Mouse (Mus musculus) left cerebral cortex, adult 8-10 months (tissue): ENCODE measurements around the gene Syngap1. TPM values are rescaled to one million over a fixed set of nuclear protein-coding genes. Genes with fewer than 3 reads are reported as not detected.
"Not testable (repeated sequence)": the region's sequence is repeated elsewhere in the genome, so short reads cannot be mapped to it uniquely, and the experiment has no call there.

ENCODE experiments used
- DNase-seq, 2 experiments: peaks; one replicate each; pipeline ENCODE4 v3.0.0; 2022; ENCODE audit warnings: low spot score in 2 of 2
- total RNA-seq, 4 experiments: library from RNA; stranded (reverse); gene quantifications; 2 replicates each; pipeline ENCODE4 v1.2.4; 2022

Gene Syngap1
- total RNA-seq, result 100 to 1,000 TPM; 329 to 367 (median 348) TPM

DNA sequence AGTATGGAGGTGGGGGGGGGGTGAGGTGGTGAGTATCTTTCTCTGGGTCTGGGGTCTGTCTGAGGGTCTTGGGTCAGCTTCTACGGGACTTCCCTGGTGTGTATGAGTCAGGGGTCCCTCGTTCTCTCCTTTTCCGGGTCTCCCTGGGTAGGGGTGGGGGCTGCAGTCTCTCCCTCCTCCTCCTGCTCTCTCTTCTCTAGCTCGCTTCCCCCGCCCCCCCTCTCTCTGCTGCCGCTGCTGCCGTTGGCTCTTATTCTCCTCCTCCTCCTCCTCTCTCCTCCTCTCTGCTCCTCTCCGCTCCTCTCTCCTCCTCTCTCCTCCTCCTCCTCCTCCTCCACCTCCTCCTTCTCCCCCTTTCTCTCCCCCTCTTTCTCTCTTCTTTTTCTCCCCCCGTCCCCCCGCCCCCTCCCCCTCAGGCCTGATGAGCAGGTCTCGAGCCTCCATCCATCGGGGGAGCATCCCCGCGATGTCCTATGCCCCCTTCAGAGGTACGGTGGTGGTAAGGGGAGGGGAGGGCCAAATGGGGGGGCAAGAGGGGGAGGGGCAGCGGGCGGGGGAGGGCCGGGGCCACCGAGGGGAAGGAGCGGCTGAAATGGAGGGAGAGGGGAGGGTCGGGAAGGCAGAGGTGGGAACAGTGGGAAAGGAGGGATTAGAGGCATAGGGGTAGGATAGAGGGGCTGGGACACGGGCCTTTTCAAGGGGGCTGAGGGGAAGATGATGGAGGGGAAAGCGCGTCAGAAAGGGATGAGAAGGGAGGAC, at the start of gene Syngap1:
Gene Syngap1 (plus strand): TSS at position 223 of the 759 bp plus-strand sequence.
- no peak for DNase-seq

DNA sequence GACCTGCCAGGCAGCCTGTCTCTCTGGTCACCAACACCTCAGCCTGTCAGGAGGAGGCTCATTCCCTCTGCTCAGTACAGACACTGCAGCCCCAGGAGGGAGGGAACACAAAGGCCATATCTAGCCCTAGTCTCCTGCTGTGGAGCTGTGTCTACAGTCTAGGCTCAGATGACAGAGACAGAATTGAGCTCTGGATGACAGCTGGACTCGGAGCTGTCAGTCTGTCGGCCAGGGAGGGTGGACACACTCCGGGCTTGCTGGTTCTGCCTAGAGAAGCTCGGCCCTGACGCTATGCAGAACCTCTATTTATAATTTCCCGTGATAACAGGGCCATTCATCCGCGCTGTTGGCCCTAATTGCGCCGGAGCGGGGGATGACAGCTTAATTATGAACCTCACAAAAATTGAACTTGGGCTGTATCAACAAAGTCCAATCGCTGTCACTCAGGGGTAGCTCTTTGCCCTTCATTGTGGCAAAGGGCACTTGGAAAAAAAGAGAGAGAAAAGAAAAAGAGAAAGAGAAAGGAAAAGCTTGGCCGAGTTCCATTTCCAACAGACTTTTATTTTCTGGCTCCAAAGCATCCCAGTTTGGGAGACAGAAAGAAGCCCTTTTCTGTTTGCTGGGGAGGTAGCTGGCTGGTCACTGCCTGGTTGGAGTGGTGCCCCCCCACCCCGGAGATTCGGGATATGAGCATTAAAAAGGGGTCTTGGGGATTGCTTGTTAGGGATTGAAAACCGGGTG, 48.2 kb upstream of the Syngap1 start:
- no peak for DNase-seq

DNA sequence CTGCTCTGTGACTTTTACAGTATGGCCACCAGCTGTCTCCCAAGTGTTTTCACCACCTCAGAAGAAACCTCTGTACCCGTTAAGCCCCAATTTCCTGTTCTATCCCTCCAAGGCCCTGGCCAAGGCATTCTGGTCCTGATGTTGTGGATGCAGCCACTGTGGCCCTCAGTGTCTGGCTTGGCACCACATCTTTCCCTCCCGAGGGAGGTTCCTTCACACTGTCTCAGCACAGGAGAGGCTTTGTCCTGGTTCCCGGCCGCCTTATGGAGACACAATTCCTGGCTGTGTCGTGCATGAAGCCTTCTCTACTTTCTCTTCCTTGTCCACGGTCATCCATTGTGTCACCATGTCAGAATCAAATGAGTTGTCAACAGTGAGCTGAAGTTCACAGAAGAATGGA, 47.6 kb upstream of the Syngap1 start:
- no peak for DNase-seq

DNA sequence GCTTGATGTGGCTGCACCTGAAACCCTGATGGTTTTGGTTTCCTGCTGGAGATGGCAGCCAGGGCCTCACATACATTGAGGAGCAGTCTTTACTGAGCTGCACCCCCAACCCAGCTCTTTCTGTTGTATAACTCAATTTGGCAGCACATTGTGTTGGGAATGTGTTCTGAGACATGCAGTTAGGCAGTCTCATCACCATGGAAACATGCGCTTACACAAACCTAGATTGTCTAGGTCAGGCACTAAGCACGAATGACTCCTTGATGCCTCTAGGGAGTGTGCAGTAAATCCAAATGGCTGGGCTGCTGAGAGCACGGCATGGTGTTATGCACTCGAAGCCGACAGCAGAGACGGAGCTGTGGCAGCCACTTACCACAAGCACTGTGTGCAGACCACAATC, 46.7 kb upstream of the Syngap1 start:
- peak in 1 of 2 experiments; percentile 46 for DNase-seq

DNA sequence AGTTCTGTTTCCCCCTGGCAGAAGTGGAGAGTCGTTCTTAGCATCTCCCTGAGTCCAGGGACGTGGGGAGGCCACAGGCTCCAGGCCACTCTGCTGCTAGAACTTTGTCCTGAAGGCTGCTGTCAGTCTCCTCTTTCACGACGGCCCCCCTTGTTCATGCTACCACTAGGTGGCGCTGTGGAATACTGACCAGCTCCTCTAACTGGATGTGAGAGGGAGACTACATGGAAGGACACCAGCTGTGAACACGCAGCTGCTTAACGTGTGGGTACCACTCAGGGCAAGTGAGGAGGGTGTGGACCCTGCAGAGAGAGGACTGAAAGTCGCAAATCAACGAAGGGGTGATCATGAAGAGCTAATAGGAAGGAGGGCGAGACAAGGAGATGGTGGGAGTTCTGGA, 45.5 kb upstream of the Syngap1 start:
- peak in 1 of 2 experiments; percentile 33 for DNase-seq

DNA sequence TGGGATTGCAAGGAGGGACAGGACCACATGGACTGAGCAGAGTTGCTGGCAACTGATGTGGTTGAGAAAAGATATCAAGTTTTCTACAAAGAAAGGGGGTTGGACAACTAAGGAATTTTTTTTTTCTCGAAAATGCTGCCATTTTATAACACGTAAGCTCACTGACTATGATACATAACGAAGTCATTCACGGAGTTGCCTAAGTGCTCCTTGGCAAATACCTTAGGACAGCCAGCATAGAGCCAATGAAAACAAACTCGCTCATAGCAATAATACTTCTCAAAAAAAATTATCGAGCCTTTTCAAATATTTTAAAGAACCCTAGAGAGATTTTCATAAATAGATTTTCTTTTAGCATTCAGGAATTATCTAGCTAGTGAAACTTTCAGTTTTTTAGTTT, 40.1 kb upstream of the Syngap1 start:
- no peak for DNase-seq

DNA sequence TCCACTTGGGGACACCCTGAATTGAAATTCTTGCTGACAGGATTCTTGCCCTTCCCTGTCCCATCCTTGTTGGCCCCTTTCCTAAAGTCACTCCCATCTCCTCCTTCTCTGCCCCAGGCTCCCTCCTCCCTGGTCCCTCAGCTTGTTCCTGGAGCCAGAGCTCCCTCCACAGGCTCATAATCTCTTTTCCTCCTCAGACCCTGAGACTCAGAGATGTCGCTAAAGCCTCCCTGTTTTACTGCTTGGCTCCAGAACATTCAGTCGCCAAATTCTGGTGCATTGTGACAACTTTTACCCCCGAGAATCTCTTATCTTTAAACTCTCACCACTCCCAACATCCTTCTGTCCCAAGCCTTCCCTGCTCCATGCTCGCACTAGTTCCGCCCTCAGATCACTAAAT, 36.7 kb upstream of the Syngap1 start:
- no peak for DNase-seq

DNA sequence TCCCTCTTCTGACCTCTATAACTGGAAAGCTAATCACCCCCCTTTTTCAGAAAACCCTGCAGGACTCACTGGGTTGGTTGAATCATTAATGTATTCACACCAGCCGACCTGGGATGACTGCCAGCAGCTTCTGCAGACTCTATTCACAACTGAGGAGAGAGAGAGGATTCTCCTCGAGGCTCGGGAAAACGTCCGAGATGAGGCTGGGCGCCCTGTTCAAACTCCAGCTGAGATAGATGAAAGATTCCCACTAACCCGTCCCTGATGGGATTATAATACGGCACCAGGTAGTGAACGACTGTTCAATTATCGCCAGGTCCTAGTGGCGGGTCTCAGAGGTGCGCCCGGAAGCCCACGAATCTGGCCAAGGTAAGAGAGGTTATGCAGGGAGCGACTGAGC, 33.5 kb upstream of the Syngap1 start:
- not testable (repeated sequence) for DNase-seq

DNA sequence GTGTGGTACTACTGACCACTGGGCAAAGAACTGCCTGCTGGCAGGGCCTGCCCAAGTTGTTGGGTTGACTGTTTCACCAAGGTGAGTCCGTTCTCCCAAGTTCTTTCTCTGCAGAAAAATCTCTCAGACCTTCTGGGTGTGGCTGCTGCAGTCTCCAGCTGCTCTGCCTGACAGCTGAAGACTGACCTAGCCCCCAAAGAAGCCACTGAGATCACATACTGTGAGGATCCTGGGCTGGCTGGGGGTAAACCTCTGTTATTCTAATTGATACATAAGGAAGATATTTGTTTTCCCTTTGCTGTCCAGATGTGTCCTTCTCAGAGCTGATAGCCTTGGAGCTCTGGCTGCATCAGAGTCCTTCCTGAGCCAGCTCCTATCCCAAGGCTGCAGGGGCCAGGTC, 25.8 kb upstream of the Syngap1 start:
- DNase-seq, result no peak

DNA sequence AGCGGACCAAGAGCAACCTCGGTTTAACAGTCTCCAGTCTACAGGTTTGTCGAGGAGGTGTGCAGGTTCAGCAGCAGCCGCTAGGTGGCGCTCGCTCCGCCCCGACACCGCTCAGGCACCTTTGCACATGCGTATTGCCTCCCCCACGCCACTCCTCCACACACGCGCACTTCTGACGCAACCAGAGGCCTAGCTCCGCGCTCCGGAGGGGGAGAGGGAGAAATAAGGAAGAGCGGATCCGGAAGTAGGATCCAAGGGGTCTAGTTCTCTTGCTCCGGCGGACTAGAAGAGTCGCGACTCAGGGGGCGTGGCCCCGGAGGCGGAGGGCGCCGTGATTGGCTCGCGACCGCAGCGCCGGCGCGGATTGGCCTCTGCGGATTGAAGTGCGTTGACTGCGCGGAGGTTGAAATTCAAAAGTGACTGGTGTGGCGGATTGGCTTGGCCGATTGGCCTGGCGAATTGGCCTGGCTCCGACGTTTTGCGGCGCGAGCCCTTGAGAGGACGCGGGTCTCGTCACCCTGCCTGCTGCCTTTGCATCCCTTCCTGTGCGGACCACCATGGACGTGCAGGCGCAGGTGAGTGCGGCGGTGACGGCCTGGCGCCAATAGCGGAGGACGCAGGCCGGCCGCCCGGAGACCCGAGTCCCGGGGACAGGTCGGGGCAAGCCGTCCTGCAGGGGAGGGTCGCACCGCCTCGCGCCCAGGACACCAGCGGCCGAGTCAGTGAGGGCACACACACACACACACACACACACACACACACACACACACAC, 24.2 kb upstream of the Syngap1 start, which contains the start of gene Kifc5b:
Gene Kifc5b (plus strand): TSS at position 381 of the 772 bp plus-strand sequence.
- peak; percentile 97 to 99 for DNase-seq

DNA sequence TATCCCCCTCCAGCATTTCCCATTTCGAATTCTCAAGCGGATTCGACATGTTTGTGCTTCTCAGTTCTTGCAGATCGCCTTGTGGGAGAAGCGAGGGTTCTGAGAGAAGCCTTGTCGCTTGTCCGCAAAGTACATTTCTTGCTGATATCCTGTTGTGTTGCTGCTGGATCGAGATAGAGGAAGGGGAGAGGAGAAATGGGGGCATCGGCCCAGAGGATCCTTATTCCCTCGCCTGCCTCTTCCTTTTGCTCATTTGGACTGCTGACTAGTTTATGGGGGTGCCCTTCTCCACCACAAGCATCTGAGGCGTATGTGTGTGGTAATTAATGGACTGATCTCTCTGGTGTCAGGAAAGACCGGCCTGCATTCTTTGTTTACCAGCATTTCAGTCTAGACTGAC, 23.5 kb upstream of the Syngap1 start:
- DNase-seq, result not testable (repeated sequence)

DNA sequence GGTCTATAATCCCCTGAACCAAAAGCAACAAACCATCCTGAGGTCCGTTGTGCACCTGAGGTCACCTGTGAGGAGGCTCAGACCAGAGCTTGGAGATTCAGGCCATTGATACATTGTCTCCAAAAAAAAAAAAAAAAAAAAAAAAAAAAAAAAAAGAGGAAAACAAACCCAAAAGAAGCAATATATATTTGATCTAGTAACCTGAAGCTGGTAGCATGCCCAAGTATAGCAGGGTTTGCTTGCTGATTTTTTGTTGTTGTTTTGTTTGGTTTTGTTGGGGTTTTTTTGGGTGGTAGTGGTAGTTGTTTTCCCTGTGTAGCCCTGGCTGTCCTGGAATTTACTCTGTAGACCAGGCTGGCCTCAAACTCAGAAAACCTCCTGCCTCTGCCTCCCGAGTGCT, 22.7 kb upstream of the Syngap1 start:
- DNase-seq, result no peak

DNA sequence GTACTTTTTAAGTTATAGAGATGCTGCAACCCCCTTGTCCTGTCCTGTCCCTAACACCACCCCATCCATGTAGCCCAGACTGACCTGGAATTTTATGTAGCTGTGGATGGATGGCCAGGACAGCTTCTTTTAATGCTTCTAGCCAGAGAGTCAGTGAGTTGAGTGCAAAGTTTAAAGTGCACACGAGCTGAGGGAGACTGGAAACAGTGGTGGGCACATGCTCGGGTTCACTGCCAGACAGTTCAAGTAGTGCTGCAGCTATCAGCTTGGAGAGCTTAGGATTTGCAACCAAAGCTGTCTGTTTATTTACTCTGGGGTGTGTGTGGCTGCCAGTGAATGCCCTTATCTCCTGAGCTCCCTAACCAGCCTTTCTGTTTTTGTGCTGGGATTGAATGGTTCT, 21.5 kb upstream of the Syngap1 start:
- not testable (repeated sequence) for DNase-seq

DNA sequence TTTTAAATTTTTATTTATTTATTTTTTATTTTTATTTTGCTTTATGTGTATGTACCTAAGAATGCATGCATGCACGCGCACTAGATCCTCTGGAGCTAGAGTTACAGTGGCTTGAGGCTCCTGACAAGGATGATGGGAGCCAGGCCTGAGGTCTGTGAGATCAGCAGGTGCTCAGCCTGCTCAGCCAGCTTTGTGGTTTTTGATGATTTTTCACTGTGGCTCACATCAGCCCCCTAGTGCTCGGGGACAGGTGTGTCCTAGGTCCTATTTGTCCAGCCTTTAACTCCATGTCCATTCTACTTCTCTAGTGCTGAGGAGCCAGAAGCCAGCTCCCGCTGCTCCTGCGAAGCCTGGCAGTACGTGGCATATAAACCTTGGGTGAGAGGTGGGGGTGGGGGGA, 18.7 kb upstream of the Syngap1 start:
- DNase-seq, result not testable (repeated sequence)

DNA sequence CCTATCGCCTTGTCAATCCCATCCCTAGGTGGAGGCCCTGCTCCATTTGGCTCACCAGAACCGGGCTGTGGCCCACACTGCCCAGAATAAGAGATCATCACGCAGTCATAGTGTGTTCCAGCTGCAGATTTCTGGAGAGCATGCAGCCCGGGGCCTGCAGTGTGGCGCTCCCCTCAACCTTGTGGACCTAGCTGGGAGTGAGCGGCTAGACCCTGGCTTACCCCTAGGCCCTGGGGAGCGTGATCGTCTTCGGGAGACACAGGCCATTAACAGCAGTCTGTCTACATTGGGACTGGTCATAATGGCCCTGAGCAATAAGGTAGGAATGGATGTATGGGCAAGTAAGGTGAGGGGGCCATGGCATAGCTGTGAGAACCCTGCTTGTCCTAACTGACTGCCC, 15.6 kb upstream of the Syngap1 start:
- DNase-seq, result not testable (repeated sequence)

DNA sequence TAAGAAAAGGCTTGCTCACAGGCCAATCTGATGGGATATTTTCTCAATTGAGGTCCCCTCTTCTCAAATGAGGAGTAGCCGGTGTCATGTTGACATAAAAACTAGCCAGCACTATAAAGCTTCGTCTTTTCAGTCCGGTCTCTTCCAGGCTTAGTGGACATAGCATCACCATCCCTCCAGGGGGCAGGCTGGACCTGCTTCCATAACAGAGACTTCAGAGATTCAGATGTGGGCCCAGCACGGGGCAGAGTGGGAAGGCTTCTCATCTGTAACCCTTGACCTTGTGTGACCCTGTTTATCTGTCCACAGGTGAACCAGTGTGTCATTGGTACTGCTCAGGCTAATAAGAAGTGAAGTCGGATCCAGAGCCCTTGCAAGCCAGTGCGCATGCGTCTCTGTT, 9.3 kb upstream of the Syngap1 start:
- DNase-seq, result peak in 1 of 2 experiments; percentile 38

DNA sequence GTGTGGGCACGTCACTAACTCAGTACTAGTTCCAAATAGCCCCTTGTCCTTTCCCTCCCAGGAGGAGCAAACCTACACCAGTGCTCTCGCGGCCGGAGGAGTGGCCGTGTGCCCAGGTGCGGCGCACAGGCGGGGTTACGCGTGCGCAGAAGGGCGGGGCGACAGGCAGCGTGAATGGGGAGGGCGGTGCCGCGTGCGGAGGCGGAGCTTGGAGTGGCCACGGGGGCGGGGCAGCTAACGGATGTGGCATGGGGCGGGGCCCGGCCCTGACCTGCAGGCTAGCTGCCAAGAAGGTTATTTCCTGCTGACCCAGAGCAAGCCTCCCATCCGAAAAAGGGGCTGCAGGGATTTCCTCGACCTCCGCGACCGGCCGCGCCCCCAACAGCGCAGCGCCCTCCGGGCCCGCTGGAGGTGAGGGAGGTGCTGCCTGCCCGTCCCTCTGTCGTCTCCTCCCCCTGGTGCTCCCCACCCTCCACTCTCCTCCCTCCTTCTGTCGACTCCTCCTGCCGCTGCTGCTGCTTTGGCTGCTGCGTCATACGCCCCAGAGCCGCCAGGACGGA, 8.1 kb upstream of the Syngap1 start, which contains the start of gene Phf1:
Gene Phf1 (plus strand): TSS at position 214 of the 560 bp plus-strand sequence.
- DNase-seq, result peak; percentile 94

DNA sequence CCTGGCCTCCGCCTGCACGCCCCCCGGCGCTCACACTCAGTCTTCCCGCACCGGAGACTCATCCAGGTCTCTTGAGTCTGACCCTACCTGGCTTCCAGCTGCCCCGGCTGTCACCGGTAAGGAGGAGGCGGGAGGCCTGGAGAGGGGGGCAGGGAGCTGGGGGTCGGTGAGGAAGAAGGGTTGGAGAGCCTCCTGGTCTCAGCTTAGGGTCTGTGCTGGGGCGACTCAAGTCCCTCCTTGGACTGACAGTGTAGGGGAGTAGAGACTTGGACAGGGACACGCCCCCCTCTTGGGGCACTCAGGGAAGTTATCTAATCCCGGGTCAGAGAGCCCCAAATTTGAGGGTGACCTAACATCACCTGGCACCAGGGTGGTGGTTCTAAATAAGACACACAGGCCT, 7.6 kb upstream of the Syngap1 start:
- DNase-seq, result no peak

DNA sequence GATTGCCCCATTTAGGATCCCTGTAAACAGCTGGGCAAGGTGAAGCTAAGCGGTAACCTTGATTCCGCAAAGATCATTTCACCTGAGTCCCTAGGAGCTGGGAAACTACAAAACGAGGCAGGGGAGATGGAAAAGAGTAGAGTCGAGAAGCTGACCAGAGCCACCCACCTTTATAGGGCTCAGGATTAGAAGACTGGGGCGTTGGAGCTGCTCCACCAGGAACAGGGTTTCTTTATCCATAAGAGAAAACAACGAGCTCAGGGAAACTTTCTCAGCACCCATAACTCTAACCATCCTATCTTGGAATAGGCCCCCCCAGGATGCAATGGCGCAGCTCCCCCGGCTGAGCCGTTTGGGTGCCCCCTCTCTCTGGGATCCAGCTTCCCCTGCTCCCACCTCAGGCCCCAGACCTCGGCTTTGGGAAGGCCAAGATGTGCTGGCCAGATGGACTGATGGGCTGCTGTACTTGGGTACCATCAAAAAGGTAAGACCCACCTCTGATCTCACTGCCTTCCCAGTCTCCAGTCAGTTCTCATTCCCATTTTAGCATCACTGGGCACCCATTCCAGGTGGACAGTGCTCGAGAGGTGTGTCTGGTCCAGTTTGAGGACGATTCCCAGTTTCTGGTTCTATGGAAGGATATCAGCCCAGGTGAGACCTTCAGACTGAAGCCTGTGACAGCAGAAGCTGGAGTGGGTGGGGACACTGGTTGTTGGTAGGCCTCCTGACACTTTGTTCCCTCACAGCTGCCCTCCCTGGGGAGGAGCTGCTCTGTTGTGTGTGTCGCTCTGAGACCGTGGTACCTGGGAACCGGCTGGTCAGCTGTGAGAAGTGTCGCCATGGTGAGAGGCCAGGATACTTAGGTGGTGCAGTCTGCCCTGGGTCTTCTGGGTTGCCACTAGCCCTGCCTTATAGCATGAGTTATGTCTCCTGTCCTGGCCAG, 6.9 kb upstream of the Syngap1 start:
- no peak for DNase-seq

DNA sequence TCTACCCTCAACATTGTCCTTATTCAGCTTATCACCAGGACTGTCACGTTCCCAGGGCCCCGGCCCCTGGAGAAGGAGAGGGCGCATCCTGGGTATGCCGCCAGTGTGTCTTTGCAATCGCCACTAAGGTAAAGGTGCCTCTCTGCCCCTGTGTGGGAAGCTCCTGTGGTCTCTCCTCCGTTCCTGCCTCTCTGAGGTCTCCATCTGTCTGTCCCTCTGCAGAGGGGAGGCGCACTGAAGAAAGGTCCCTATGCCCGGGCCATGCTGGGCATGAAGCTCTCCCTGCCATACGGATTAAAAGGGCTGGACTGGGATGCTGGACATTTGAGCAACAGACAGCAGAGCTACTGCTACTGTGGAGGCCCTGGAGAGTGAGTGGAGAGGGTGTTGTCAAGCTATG, 6.0 kb upstream of the Syngap1 start:
- DNase-seq, result no peak
